Comparison of ENCODE assay signal across 8 mouse cellular contexts in genomic region chr1:194761432-194762212, GRCm38 (mm10).
DNase-seq lines count a peak whose midpoint lies in the region; ATAC-seq and TF ChIP-seq lines count a peak whose summit lies in the region.

No protein-coding gene starts in this region.

- 80% methylated on average over 2 of the region's 2 CpGs for WGBS in midbrain, embryonic 11.5 days
- 80% methylated on average over 2 of the region's 2 CpGs for WGBS in midbrain, embryonic 13.5 days

- H3K4me2 ChIP-seq in midbrain, embryonic 11.5 days: no peak overlapping the region
- no peak overlapping the region for H3K4me2 ChIP-seq in midbrain, embryonic 13.5 days (replicated peaks)

- H3K27ac ChIP-seq in midbrain, embryonic 11.5 days (ENCODE audit: low read depth, low read length): no peak overlapping the region
- no peak overlapping the region for H3K27ac ChIP-seq in midbrain, embryonic 13.5 days
- H3K27ac ChIP-seq in embryonic fibroblast, embryonic 13.5 days (ENCODE audit: insufficient read depth, low read length): no peak overlapping the region

- H3K9ac ChIP-seq in midbrain, embryonic 11.5 days (ENCODE audit: low read length): no peak overlapping the region
- no peak overlapping the region for H3K9ac ChIP-seq in midbrain, embryonic 13.5 days (replicated peaks)

- ATAC-seq in midbrain, embryonic 11.5 days (ENCODE audit: low FRiP score): 0 out of 2 replicates have a peak, but pooled peaks have one; percentile 57
- no peak for ATAC-seq in midbrain, embryonic 13.5 days

- no peak overlapping the region for H3K4me3 ChIP-seq in midbrain, embryonic 11.5 days (ENCODE audit: low read depth, low read length)
- H3K4me3 ChIP-seq in midbrain, embryonic 13.5 days (replicated peaks): no peak overlapping the region
- H3K4me3 ChIP-seq in embryonic fibroblast, embryonic 13.5 days (ENCODE audit: insufficient read depth, low read length): no peak overlapping the region

- no peaks in the 10 kb centered on the region for H3K4me1 ChIP-seq in midbrain, embryonic 11.5 days (ENCODE audit: control insufficient read depth, insufficient read depth, low read length)
- H3K4me1 ChIP-seq in midbrain, embryonic 13.5 days (replicated peaks): no peaks in the 10 kb centered on the region
- H3K4me1 ChIP-seq in embryonic fibroblast, embryonic 13.5 days (ENCODE audit: control insufficient read depth, insufficient read depth, low read length): no peaks in the 10 kb centered on the region

- no peaks in the 10 kb centered on the region for H3K27me3 ChIP-seq in midbrain, embryonic 11.5 days (ENCODE audit: control insufficient read depth, insufficient read depth, low read length)
- H3K27me3 ChIP-seq in midbrain, embryonic 13.5 days: no peaks in the 10 kb centered on the region

- no peaks in the 10 kb centered on the region for H3K9me3 ChIP-seq in midbrain, embryonic 11.5 days (ENCODE audit: control insufficient read depth, low read length)
- H3K9me3 ChIP-seq in midbrain, embryonic 13.5 days: no peaks in the 10 kb centered on the region

- peak; percentile 33 for DNase-seq in embryo, embryonic 10 days (ENCODE audit: low spot score)
- DNase-seq in embryo, embryonic 11 days: no peak
- DNase-seq in midbrain, embryonic 11.5 days (ENCODE audit: low spot score, missing footprints): peak; percentile 79
- peak; percentile 51 for DNase-seq in lung, postnatal 36 days
- no peak for DNase-seq in urinary bladder, postnatal 36 days (ENCODE audit: low spot score in 2 of 2)
- DNase-seq in cerebellum, adult 9-11 months: no peak

- no peak for TF ChIP-seq POLR2A in embryonic fibroblast, embryonic 13.5 days (IDR thresholded peaks at IDR 0.05; ENCODE audit: low read depth, low read length)

- H3K36me3 ChIP-seq in midbrain, embryonic 11.5 days (ENCODE audit: control insufficient read depth, insufficient read depth, low read length): no peaks in the 10 kb centered on the region
- peaks cover 58% of the 10 kb centered on the region for H3K36me3 ChIP-seq in midbrain, embryonic 13.5 days

- TF ChIP-seq CTCF in embryonic fibroblast, embryonic 13.5 days (IDR thresholded peaks at IDR 0.05; ENCODE audit: borderline replicate concordance, insufficient read depth, low read length): peak; percentile 43; the same call in 1 of the 2 replicates

Comparison
In these comparisons a context has a peak if more than half of its experiments do, and no peak if none do; other contexts are left out.
1. DNase-seq: peak in embryo, embryonic 10 days (single experiment), midbrain, embryonic 11.5 days (single experiment) and lung, postnatal 36 days (single experiment); none in embryo, embryonic 11 days (single experiment), urinary bladder, postnatal 36 days (0 of 2) and cerebellum, adult 9-11 months (single experiment).